Mouse (Mus musculus): ENCODE measurements around the gene Hexa. TPM values are rescaled to one million over a fixed set of nuclear protein-coding genes. Genes with fewer than 3 reads are reported as not detected.

Gene Hexa
- 10 to 100 TPM; 33.2 to 33.9 TPM for total RNA-seq (2021)
- long read RNA-seq, experiment 1, transcript Hexa-201 (14 exons, 1,996 nt) = major isoform, 65 of 71 reads
- long read RNA-seq, experiment 1, partial matches to known transcripts = 2 of 71 reads
- long read RNA-seq, experiment 1, other reads (novel, unspliced or antisense) = 4 of 71 reads
- long read RNA-seq, experiment 2, transcript Hexa-201 (14 exons, 1,996 nt) = major isoform, 54 of 58 reads
- long read RNA-seq, experiment 2, partial matches to known transcripts = 3 of 58 reads
- long read RNA-seq, experiment 2, other reads (novel, unspliced or antisense) = 1 of 58 reads

- intact Hi-C loops (cut with DNase I) = loop anchor here (5.0 kb wide), 1 partner anchor 52 kb away; the partner anchor contains the start of gene Arih1
- peak; percentile 78 to 83 for DNase-seq
Observed at GRCm38 (mm10) chr9:59539441-59540137, at the start of gene Hexa, which contains the start of gene Tmem202. Hexa (plus strand) TSS chr9:59539540. Tmem202 (minus strand) TSS chr9:59539847.

- intact Hi-C loops (cut with DNase I) = no loop called here
- DNase-seq = no peak
Observed at GRCm38 (mm10) chr9:59508146-59508545, 31.2 kb upstream of the Hexa start.

GRCm38 (mm10) chr9:59512381-59512780 lies 27.0 kb upstream of the Hexa start:
- intact Hi-C loops (cut with DNase I) = no loop called here
- DNase-seq = no peak

DNA sequence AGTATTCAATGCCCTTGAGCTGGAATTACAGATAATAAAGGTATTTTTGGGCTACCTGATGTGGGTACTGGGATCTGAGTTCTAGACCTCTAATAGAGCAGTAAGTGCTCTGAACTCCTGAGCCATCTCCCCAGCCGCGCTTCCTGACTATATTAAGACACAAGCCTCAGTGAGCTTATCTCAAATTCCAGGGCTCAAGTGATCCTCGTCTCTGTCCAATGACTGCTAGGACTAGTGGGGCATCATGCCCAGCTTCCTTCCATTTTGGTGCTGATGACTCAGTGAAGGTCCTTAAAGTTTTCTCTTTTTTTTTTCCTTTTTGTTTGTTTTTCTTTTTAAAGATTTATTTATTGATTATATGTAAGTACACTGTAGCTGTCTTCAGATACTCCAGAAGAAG lies 24.3 kb upstream of the Hexa start:
- DNase-seq = no peak

DNA sequence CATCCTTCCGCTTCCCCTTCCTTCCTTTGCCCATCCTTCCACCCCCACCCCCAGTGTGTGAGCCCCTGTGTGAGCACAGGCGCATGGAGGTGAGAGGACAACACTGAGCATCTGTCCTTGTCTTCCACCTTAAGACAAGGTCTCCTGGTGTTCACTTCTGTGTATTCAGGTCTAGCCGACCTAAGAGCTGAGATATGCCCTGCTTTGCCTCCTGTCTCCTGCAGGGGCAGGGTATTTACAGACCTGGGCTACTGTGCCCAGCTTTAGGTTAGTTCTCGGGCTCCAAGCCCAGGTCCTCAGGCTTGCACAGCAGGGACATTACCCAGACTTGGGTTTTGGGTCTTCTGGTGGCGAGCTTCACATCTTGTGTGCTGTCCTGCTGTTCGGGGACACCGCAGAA lies 22.2 kb upstream of the Hexa start:
- DNase-seq = no peak
- intact Hi-C loops (cut with DNase I) = no loop called here

More for the DNA sequence above, 24.3 kb upstream of the Hexa start:
- intact Hi-C loops (cut with DNase I) = no loop called here

- peak; percentile 27 to 40 for DNase-seq
- intact Hi-C loops (cut with DNase I) = no loop called here
Observed at GRCm38 (mm10) chr9:59518976-59519375, 20.4 kb upstream of the Hexa start.

DNA sequence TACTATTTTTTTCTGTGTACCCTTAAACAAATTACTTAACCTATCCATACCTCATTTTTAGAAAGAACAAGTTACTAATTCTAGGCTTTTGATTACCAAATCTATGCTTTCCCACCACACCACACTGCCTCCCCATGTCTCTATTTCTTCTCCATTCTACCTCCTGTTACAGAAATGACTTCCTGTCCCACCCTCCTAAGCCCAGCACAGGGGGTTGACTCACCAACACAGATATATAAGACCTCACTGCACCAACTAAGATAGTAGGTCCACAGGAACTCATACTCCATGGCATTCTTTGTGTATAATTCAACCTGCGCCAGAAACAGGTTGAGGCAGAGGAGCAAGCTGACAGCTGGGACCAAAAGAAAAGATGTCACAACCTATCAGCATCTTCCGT lies 19.9 kb upstream of the Hexa start:
- no peak for DNase-seq
- intact Hi-C loops (cut with DNase I) = no loop called here

GRCm38 (mm10) chr9:59522906-59523305 lies 16.4 kb upstream of the Hexa start:
- DNase-seq = no peak
- intact Hi-C loops (cut with DNase I) = no loop called here

- intact Hi-C loops (cut with DNase I) = no loop called here
- DNase-seq = no peak
Observed at GRCm38 (mm10) chr9:59526727-59527126, 12.6 kb upstream of the Hexa start.

- intact Hi-C loops (cut with DNase I) = no loop called here
- DNase-seq = no peak
Observed at GRCm38 (mm10) chr9:59527580-59527979, 11.8 kb upstream of the Hexa start.

GRCm38 (mm10) chr9:59528274-59528673 lies 11.1 kb upstream of the Hexa start:
- DNase-seq = no peak
- intact Hi-C loops (cut with DNase I) = no loop called here

DNA sequence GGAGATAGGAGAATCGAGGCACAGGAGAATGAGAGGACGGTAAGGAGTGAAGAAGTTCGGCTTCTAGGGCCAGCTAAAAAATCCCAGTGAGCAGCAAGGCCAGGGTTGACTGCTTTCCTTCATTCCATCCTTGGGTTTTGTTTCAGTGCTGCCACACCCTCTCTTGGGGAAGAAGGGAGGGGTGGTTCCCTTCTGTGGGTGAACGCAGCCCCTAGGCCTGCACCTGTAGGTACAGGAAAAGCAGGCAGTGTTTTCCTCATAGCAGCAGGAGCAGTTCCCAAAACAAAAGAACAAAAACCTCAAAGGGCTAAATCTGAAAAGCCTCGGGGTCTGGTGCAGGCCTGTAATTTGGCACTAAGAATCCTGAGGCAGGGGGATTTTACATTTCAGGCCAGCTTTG lies 7.7 kb upstream of the Hexa start:
- intact Hi-C loops (cut with DNase I) = no loop called here

GRCm38 (mm10) chr9:59533422-59533821 lies 5.9 kb upstream of the Hexa start:
- intact Hi-C loops (cut with DNase I) = no loop called here
- DNase-seq = no peak

More for the DNA sequence above, 7.7 kb upstream of the Hexa start:
- no peak for DNase-seq

GRCm38 (mm10) chr9:59533889-59534288 lies 5.5 kb upstream of the Hexa start:
- DNase-seq = peak; percentile 28 to 45
- intact Hi-C loops (cut with DNase I) = no loop called here

DNA sequence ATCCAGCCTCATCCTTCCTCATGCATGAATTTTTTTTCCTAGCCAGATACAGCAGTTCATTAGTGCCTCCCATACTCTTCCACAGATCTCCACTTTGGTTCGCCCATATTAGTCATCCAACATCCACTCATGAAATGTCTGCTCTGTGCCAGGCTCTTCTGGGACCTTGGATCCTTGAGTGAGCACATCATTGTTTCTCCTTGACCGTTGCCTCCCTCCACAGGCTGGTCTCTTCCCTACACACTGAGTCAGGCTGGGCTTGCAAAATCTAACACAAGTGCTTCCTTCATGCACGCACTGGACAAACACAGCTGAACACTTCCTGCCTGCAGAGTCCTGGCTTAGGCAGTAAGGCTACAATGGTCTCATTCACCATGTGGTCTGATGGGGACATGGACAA lies 1.7 kb upstream of the Hexa start:
- DNase-seq = peak in 1 of 2 experiments; percentile 19
- intact Hi-C loops (cut with DNase I) = loop anchor here (5.0 kb wide), 1 partner anchor 50 kb away; the partner anchor contains the start of gene Arih1

DNA sequence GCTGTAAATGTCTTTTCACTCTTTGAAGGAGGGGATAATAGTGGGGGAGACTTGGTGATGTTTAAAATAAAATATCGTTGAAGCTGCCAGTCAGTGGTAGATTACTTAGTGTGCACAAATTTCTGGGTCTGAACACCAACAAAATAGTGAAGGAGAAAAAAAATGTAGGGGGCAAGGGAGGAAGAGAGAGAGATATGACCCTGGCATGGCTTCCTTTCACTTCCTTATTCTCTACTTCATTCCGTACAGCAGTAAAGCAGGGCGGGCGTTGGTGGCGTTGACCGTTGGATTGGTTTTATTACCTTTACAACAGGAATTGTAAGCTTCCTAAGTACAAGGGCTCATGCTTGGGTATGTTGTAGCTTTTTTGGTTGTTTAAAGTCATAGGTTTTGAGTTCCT lies 2.3 kb downstream of the Hexa start:
- intact Hi-C loops (cut with DNase I) = no loop called here
- no peak for DNase-seq

DNA sequence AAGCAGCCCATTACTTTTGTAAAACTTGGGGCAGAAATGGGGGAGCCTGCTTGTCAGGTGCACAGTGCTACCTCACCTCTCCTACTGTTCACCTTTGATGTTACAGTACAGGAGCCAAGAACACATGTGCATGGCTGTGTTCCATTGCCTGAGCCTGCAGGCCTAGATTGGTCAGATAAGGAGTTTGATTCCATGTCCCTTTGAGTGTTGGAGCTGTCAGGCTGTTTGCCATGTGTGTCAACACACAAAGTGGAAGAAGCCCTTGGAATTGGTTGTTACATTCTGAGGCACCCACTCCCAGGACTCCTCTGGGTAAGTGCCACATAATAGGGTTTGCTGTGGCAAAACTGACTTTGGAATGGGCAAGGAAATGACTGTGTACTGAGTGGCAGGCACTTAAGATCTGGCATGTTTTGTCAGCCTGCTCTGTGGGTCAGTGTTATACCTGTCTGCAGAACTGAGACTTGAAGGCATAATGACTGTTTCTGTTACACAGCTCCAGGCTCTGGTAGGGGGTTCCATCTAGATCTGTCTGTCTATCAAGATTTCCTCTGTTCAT lies 3.5 kb downstream of the Hexa start:
- intact Hi-C loops (cut with DNase I) = no loop called here
- no peak for DNase-seq

GRCm38 (mm10) chr9:59544739-59545138 lies 5.4 kb downstream of the Hexa start:
- intact Hi-C loops (cut with DNase I) = no loop called here
- DNase-seq = no peak

DNA sequence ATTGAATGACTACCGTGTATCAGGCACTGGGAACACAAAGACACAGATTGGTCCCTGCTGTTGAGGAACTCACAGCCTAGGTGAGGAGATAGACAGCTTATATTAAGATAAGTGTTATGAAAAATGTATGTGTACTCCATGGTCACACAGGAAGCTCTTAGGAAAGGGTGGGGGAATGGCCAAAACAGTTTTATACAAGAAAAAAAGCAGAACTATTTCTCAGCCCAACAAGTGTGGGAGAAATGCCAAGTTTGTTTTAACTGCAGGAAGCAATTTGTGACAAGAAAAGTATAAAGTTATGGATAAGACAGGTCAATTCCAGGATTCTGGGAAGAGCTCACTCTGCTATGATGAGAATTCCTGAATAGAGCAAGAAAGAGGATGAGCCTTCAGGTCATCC lies 8.5 kb downstream of the Hexa start:
- no peak for DNase-seq
- intact Hi-C loops (cut with DNase I) = no loop called here

DNA sequence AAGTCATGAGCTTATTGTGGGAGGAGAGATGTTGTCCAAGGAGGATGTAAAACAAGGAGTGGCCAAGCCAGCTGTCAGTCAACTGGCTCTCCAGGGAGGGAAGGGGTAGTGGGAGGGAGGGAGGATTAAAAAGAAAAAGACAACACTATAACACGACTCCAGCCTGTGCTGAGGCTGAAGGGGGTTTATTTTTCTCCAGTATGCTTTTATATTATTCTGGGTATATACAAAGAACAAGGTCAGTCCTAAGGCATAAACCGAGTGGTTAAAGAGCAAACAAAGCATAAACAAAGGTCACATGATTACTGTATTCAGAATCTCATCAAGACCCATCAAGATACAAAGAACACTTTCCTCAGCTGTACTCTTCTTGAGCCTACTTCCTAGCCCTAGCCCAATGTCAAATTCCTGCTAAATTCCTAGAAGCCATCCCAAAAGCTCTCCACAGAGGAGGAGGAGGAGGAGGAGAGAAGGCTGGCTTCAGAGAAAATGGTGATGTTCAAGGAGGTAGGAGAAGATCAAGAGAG lies 9.7 kb downstream of the Hexa start:
- intact Hi-C loops (cut with DNase I) = no loop called here
- no peak for DNase-seq

- intact Hi-C loops (cut with DNase I) = no loop called here
- DNase-seq = no peak
Observed at GRCm38 (mm10) chr9:59550077-59550476, 10.7 kb downstream of the Hexa start.

All from heart, postnatal 14 days (tissue).